Mouse (Mus musculus): ENCODE data around the gene Ttc34.

GRCm38 (mm10) chr4:154864961-154865760 lies 27.9 kb downstream of the Ttc34 start:
- TF ChIP-seq POLR2A (IDR thresholded peaks at IDR 0.05; ENCODE audit: insufficient read length, low read depth) (no peak), MAX (IDR thresholded peaks at IDR 0.05; ENCODE audit: low read depth) (no peak)

Data from myocyte (in vitro differentiated cells).